Mouse (Mus musculus) thymus, postnatal 36 days (tissue): ENCODE measurements around the gene Xirp1.

Experiments
- DNase-seq, 2 experiments: peaks; one replicate each; pipeline ENCODE4 v3.0.0; 2022; ENCODE audit warnings: mixed read lengths in 2 of 2

Xirp1 gene

GRCm38 (mm10) chr9:119970221-119970620 lies 53.2 kb downstream of the Xirp1 start:
- peak; percentile 49 to 56 for DNase-seq

- peak in 1 of 2 experiments; percentile 8 for DNase-seq
Observed at GRCm38 (mm10) chr9:119969811-119970210, 53.6 kb downstream of the Xirp1 start.

GRCm38 (mm10) chr9:119966221-119966910 lies 57.0 kb downstream of the Xirp1 start:
- DNase-seq = no peak

GRCm38 (mm10) chr9:119965186-119965585 lies 58.2 kb downstream of the Xirp1 start:
- no peak for DNase-seq

GRCm38 (mm10) chr9:119964206-119964605 lies 59.2 kb downstream of the Xirp1 start:
- DNase-seq = no peak
